Mouse (Mus musculus): ENCODE data around the gene Eif1.
A peak's percentile ranks its signal among the peaks of the same experiment; 100 is the strongest.
"Not testable (repeated sequence)": the region's sequence is repeated elsewhere in the genome, so short reads cannot be mapped to it uniquely, and the experiment has no call there.

The Eif1 gene

GRCm38 (mm10) chr11:100319492-100320171 lies at the start of gene Eif1:
TSS of gene Eif1 (plus strand) at chr11:100319885.
- DNase-seq = peak; percentile 100

DNA sequence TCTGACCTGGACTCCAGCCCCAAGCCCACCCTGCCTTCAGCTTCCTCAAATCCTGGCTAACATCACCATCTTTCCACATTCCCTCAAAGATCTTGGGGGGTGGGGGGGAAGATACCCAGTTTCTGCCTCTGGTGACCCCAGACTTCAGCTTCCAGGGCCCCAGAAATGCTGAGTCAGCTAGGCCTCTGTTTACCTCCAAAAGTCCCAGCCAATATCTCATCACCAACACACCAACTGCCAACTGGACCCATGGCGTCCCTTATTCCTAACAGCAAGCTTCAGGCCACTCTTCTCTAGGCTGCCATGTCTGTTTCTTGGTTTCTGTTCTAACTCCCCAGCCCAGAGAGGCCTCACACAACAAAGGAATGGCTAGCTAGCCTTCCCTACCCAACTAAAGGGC lies 47.8 kb upstream of the Eif1 start:
- DNase-seq = no peak

DNA sequence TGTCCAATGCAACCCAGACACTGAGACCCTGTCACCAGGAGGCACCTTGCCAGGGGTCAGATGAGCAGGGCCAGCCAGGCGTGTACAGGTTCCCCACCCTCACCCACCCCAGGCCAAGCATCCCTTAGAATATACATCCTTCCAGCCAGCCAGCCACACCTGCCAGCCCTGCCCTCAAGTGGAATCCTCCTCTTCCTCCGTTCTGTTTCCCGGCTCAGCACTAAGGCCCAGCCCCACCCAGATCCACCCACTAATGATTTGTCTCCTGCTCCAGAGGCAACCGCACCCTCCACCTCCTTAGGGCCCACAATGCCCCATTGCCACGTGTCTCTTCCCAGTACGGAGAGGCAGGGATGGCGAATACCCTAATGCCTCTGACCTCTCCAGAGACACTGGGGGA lies 45.0 kb upstream of the Eif1 start:
- no peak for DNase-seq

DNA sequence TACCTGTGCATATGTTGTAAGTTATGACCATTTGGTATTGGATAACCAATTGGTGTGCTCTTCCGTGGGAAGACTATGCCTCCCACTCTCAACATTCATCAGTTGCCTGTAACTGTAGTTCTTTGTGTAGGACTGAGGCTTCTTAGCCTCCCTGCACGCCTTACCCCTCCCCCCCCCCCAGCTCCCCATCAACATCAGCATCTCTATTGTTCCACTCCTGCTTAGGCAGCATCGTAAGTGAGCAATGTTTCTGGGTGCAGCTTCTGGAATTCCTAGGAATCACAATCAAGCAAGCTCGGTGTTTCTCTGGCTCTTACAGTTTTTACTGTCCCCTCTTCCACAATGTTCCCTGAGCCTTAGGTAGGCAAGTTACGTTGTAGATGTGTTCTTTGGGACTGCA lies 44.2 kb upstream of the Eif1 start:
- no peak for DNase-seq

DNA sequence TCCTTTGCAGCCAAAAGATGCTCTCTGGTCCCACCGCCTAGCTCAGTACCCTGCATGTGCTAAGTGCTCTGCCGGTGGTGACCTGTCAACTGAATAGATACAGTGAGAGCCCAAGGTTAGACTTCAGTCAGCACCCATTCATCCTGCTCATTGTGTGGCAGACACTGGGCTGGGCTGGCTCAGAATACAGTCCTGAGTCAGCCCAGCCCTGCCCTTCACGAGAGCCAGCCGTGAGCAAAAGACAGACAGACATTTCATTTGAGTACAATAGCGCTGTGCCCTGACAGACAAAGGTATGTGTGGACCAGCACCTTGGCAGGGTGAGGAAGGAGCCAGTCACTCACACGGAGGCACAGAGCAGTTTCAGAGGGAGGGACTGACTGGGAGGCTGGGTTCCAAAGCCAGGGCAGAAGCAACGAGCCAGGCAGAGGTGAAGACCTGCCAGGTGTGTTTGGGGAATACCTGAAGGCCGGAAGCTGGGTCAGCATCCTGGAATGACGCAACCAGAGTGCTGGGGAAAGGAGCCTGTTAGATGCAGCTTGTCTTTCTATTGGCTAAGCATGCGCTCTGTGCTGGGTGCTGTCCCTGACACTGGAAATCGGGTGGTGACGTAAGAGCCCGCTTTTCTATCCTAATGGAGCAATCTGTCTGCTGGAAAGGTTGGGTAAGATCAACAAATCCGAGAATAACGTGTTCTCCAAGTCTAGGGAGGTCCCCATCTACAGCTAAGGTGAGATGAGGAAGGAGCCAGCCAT lies 41.8 kb upstream of the Eif1 start:
- no peak for DNase-seq

DNA sequence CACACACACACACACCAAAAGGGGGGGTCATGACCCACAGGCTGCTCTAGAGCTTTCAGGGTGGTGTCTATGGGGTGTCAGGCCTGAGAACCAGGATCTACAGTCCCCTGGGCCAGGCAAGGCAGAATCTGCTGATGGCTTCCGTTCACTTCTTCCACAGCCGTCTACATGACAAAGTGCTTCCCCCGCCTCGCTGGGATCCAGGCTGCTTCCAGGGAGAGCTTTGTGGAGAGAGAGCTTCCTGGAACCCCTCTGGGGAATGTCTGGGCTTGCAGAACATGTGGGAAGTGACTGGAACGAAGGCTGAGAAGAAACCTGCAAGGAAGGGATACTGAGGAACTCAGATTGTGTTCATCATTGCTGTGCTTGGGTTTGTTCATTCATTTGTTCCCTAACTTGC lies 40.9 kb upstream of the Eif1 start:
- no peak for DNase-seq

DNA sequence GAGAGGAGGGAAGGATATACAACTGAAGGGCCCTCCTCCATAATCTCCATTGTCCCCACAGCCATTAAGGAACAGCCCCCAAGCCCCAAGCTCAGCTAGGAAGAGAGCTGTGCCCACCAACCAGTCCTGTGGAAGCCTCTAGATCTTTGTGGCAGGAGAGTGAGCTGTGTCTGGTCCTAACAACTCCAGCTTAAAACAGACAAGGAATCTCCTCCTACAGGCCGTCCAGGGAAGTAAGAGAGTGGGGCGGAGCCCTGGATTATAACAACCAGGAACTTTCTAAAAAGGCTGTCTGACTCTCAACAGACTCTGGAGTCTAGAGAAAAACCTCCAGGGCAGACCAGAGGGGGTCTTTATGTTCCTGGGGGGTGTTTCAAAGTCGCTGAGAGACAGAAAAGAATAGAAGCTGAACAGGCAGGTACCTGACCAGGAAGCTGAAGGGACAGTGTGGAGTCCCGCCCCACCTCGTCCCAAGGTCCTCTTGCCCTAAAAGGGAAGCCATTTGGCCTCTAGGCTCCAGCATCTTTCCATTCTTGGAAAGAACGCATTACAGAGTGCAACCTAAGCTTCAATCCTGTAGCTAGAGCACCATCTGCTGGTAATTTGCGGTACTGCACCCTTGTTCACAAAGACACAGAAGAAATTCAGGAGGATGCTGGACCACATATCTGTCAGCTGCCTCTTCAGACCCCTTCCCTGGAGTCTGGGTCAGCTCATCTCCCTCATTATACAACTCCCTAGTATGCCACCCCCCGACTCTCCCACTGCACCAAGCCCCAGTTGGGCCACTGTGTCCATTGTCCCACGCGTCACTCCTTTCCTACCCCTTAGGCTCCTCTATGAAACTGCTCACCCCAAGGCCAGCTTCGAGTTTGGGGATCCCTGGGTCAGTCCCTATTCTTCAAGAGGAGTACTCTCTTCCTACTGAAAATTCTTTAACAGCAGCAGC lies 37.8 kb upstream of the Eif1 start:
- peak; percentile 80 to 90 for DNase-seq

DNA sequence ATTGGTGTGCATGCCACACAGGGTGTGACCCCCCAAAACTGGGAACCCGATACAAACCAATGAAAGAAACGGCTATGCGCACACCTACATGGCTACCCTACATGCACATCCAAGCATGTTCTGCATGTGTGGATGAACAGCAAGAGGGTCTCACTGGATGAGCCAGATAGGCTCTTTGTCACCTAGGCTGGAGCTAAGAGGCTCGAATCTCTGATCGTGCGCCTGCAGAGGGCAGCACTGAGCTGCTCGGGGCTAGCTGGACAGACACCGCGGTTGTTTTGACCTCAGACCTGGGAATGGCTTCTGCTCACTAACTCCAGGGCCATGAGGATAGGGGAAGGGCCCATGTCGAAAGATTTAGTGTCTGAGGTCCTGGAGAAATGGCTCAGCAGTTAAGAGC lies 37.1 kb upstream of the Eif1 start:
- peak; percentile 72 to 87 for DNase-seq

DNA sequence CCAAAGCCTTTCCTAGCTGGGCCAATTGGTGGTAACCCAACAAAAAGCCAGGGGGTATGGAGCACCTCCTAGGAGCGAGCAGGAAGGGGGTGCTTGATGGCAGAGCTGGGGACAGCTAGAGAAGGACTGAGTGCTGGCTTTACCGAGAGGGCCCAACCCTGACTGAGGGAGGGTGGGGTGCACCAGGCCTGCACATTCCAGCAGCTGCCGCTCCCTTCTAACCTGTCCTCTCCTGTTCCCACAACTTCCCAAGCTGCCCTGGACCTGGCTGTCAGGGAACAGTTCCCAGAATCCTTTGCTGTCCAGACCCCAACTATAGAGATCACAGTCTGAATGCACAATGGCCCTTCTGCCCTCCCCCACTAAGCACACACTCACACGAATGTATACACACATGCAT lies 34.7 kb upstream of the Eif1 start:
- DNase-seq = no peak

DNA sequence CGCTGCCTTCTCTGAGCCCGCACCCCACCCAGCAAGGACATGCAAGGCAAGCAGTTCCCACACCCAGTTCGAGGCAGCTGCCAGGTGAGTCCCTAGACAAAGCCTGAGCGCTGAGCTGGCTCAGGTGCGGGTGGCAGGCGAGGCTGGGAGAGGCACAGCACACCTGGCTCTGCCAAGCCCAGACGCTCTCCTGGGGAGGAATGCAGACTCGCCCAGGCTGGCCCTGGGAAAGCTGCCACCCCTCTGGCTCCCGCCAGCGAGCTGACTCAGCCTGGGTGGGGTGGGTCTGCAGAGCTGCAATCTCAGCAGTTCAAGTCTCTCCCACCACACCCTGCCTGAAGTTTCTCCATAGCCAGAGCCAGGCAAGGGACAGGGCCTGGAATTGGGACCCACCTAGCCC lies 32.7 kb upstream of the Eif1 start:
- DNase-seq = peak in 1 of 2 experiments; percentile 20

DNA sequence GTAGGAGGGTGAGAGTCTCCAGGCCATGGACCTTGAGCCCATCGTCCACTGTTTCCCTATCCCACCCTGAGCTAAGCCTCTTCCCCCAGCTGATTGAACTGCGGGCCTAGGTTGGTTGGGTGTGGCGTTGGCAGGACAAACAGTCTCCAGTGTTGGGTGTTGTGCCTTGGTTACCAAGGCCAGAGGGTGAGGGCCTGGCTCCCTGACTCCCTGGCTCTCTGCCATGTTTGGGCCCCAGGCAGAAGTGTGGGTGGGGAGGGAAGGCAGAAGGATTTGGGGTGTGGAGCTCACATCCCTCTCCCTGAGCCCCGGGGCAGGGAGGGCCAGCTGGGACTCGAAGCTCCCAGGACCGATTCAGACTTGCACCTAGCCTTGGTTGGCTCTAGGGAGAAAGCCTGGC lies 30.7 kb upstream of the Eif1 start:
- DNase-seq = no peak

DNA sequence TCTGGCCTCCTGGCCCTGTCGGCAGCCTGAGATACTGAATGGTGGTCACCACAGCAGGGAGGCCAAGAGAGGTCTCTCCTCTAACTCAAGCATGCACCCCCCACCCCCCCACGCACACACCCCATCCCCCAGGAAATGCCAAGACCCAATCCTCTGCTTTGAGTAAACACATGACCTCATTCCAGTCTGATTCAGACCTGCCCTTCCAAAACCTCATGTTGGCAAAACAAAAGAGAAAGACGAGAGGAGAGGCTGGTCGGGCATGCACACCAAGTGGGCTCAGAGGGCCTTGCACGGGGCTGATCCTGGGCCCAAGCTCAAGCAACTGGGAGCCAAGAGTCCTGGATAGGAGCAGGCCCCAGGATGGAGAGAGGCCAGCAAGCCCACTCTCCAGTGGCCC lies 29.4 kb upstream of the Eif1 start:
- no peak for DNase-seq

DNA sequence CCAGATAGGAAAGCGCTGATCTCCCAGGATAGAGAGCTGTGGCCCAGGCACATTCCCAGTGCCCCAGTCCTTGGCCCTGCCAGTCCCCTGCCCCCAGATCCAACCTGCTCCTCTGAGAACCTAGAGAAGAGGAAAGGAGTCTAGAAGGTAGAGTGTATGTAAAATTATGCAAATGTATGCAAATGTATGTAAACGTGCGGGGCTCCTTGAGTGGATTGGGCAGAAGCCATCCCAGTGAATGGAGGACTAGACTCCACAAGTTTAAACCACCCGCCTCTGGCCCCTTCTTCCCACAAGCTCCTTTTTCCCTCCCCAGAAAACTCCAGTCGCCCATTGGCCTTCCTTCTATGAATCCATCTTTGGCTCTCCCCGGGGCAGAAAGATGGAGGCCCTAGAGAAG lies 26.8 kb upstream of the Eif1 start:
- no peak for DNase-seq

GRCm38 (mm10) chr11:100295308-100295707 lies 24.4 kb upstream of the Eif1 start:
- peak; percentile 81 to 90 for DNase-seq

- DNase-seq = peak; percentile 16 to 31
Observed at GRCm38 (mm10) chr11:100297801-100298200, 21.9 kb upstream of the Eif1 start.

- peak; percentile 89 to 93 for DNase-seq
Observed at GRCm38 (mm10) chr11:100298274-100299036, 21.2 kb upstream of the Eif1 start.

DNA sequence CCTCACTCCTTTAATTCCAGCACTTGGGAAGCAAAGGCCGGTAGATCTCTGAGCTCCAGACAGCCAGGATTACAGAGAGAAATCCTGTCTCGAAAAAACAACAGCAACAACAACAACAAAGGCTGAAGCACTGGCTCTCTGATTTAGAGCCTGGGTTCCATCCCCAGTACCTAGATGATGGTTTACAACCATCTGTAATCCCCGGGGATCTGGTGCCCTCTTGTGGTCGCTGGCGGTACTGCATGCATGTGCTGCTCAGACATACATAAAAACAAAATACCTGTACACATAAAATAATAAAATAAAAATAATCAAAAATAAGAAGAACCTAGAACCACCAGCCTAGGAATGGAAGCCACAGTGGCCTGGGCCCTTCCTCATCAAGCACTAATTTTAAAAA lies 19.4 kb upstream of the Eif1 start:
- DNase-seq = peak; percentile 73 to 86

- no peak for DNase-seq
Observed at GRCm38 (mm10) chr11:100301292-100301691, 18.4 kb upstream of the Eif1 start.

- DNase-seq = no peak
Observed at GRCm38 (mm10) chr11:100307900-100308299, 11.8 kb upstream of the Eif1 start.

DNA sequence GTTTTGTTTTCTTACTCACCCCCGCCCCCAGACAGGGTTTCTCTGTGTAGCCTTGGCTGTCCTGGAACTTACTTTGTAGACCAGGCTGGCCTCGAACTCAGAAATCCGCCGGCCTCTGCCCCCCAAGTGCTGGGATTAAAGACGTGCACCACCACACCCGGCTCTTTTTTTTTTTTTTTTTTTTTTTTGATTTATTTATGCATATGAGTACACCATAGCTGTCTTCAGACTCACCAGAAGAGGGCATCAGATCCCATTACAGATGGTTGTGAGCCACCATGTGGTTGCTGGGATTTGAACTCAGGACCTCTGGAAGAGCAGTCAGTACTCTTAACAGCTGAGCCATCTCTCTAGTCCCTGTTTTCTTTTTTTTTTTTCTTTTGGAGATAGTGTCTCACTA lies 11.0 kb upstream of the Eif1 start:
- DNase-seq = not testable (repeated sequence)

GRCm38 (mm10) chr11:100311656-100312055 lies 8.0 kb upstream of the Eif1 start:
- no peak for DNase-seq

GRCm38 (mm10) chr11:100312096-100312679 lies 7.5 kb upstream of the Eif1 start:
- peak in 1 of 2 experiments; percentile 28 for DNase-seq

All from cerebellum, postnatal 25 days (tissue).